Mouse (Mus musculus) cerebellum, adult 2 months (tissue): Measurements from ENCODE around the gene Pcif1. TPM values are rescaled to one million over a fixed set of nuclear protein-coding genes. Genes with fewer than 3 reads are reported as not detected.

Source experiments
- DNase-seq, 2 experiments: peaks; one replicate each; pipeline ENCODE4 v3.0.0; 2021
- H3K27ac ChIP-seq: fragments of 200-500 bp; 2 replicates; pipeline ENCODE4 v1.5.1; 2012; ENCODE audit warnings: low read length, control low read depth, inconsistent platforms; ENCODE audit not compliant: insufficient read depth
- H3K27me3 ChIP-seq: fragments of 200-500 bp; 2 replicates; pipeline ENCODE4 v1.6.1; 2012; ENCODE audit warnings: inconsistent platforms, mild to moderate bottlenecking, low read length, moderate library complexity; ENCODE audit not compliant: control insufficient read depth, insufficient read depth
- H3K4me1 ChIP-seq: fragments of 200-500 bp; 2 replicates; pipeline ENCODE4 v1.6.1; 2011; ENCODE audit warnings: low read length; ENCODE audit not compliant: control insufficient read depth, insufficient read depth
- H3K4me3 ChIP-seq: fragments of 200-500 bp; replicated peaks from 2 replicates; pipeline ENCODE3; 2011; ENCODE audit warnings: mild to moderate bottlenecking, low read depth, low read length, control low read depth; ENCODE audit not compliant: insufficient read depth
- CTCF ChIP-seq: fragments of 200-500 bp; IDR thresholded peaks from 2 replicates; pipeline ENCODE4 v1.5.1; 2011; ENCODE audit warnings: low read depth, mild to moderate bottlenecking, control low read depth, low read length, moderate library complexity, borderline replicate concordance; ENCODE audit not compliant: insufficient read depth
- POLR2A ChIP-seq: fragments of 200-500 bp; IDR thresholded peaks from 2 replicates; pipeline ENCODE4 v1.6.1; 2011; ENCODE audit warnings: low read length, control low read depth, borderline replicate concordance; ENCODE audit not compliant: insufficient read depth
- WGBS: fragments of 180-500 bp; shearing (Covaris S2); methylation state at CpG from one replicate; pipeline ENCODE4 v1.1.7; 2018; 5-methylcytosine and 5-hydroxymethylcytosine counted together
- polyA plus RNA-seq: library from polyadenylated mRNA; depleted of rRNA; stranded (reverse); fragments of >200 nt; gene quantifications from 2 replicates; pipeline ENCODE4 v1.2.3, GENCODE M21; 2012

The Pcif1 gene
- polyA plus RNA-seq, 1 experiment = 54.9 TPM

- DNase-seq = no peak
- peaks cover 16% of the 10 kb centered on the region for H3K4me1 ChIP-seq
- 60% methylated on average over 1 of the region's 1 CpGs for WGBS
- no peak overlapping the region for H3K4me3 ChIP-seq
- H3K27me3 ChIP-seq = no peaks in the 10 kb centered on the region
- no peak for TF ChIP-seq CTCF
- no peak for TF ChIP-seq POLR2A
- no peak overlapping the region for H3K27ac ChIP-seq
These were observed 24.4 kb downstream of the Pcif1 start for GRCm38 (mm10) chr2:164903496-164903895.

- Histone ChIP-seq H3K4me3 (no peak overlapping the region), H3K27ac (no peak overlapping the region), H3K4me1 (peaks cover 21% of the 10 kb centered on the region), H3K27me3 (no peaks in the 10 kb centered on the region)
- over 99% methylated on average over 4 of the region's 4 CpGs for WGBS
- no peak for TF ChIP-seq POLR2A
- TF ChIP-seq CTCF = peak; percentile 37; the same call in 1 of the 2 replicates
- no peak for DNase-seq
These were observed 27.0 kb downstream of the Pcif1 start for GRCm38 (mm10) chr2:164906071-164906470.

DNA sequence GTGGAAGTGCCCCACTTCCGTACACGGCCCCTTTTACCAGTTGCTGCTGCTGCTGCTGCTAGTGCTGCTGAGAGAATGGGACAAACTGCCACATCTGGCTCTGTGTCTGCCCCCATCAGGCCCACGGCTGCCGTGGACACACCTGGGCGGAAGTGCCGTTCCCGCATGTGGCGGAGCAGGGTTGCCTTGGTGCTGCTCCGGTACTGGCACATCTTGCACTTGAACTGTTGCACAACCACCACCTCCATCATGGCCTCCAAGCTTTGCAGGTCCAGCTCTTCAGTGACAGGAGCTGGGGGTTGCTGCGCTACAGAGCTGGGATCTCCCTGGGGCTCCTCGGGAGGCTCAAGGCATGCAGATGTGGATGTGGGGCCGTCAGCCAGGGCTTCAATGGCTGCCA is 28.4 kb downstream of the Pcif1 start:
- Histone ChIP-seq H3K4me1 (peaks cover 13% of the 10 kb centered on the region), H3K27ac (no peak overlapping the region), H3K4me3 (no peak overlapping the region), H3K27me3 (no peaks in the 10 kb centered on the region)
- DNase-seq = no peak
- WGBS = 90% methylated on average over 12 of the region's 12 CpGs
- TF ChIP-seq CTCF (no peak), POLR2A (no peak)

- H3K4me1 ChIP-seq = peaks cover 12% of the 10 kb centered on the region
- H3K27me3 ChIP-seq = no peaks in the 10 kb centered on the region
- no peak for DNase-seq
- WGBS = 92% methylated on average over 5 of the region's 5 CpGs
- no peak overlapping the region for H3K4me3 ChIP-seq
- no peak overlapping the region for H3K27ac ChIP-seq
- no peak for TF ChIP-seq CTCF
- TF ChIP-seq POLR2A = no peak
These were observed 28.9 kb downstream of the Pcif1 start for GRCm38 (mm10) chr2:164908011-164908410.

GRCm38 (mm10) chr2:164909100-164909499 is 30.0 kb downstream of the Pcif1 start:
- TF ChIP-seq POLR2A = no peak
- no peak for TF ChIP-seq CTCF
- no peak overlapping the region for H3K27ac ChIP-seq
- H3K4me1 ChIP-seq = peaks cover 12% of the 10 kb centered on the region
- DNase-seq = no peak
- whole genome bisulfite sequencing = 86% methylated on average over 3 of the region's 3 CpGs
- no peaks in the 10 kb centered on the region for H3K27me3 ChIP-seq
- H3K4me3 ChIP-seq = no peak overlapping the region

- Histone ChIP-seq H3K4me3 (peak overlapping the region; percentile 7), H3K4me1 (peaks cover 12% of the 10 kb centered on the region), H3K27ac (no peak overlapping the region), H3K27me3 (no peaks in the 10 kb centered on the region)
- WGBS = 82% methylated on average over 1 of the region's 1 CpGs
- TF ChIP-seq CTCF (peak; percentile 32; the same call in 1 of the 2 replicates), POLR2A (no peak)
- no peak for DNase-seq
These were observed 30.4 kb downstream of the Pcif1 start for GRCm38 (mm10) chr2:164909542-164909941.

- WGBS = 3% methylated on average over 37 of the region's 37 CpGs
- DNase-seq = no peak
- Histone ChIP-seq H3K27me3 (no peaks in the 10 kb centered on the region), H3K4me3 (peak overlapping the region; percentile 99), H3K27ac (peak overlapping the region; percentile 100), H3K4me1 (peaks cover 12% of the 10 kb centered on the region)
- TF ChIP-seq CTCF = no peak
- no peak; the same call in 1 of the 2 replicates for TF ChIP-seq POLR2A
These were observed 31.4 kb downstream of the Pcif1 start for GRCm38 (mm10) chr2:164910360-164911061.
